Mouse (Mus musculus): Measurements from ENCODE around the gene Gm43517.

Gm43517 gene

DNA sequence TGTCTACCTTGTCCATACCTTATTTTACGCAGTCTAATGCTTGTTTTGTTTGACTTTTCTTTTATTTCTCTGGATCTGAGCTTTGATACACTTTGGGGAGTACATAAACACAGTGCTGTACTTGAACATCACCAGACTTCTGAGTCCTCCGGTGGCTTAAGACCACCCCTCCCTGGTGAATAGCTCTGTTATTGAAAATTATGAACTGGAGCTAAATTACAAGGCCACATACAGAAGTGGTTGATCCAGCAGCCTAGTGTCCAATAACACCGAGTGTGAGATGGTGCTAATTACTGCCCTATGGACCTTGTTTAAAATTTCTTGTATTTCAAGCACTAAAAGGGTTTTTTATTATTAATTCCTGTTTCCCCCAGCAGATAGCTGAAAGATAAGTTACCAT lies 33.0 kb downstream of the Gm43517 start:
- CTCF ChIA-PET: no interaction called here

All from spleen, embryonic (tissue).